Mouse (Mus musculus) gastrocnemius, adult 18-20 months (tissue): ENCODE measurements around the gene Cabp7. TPM values are rescaled to one million over a fixed set of nuclear protein-coding genes. Genes with fewer than 3 reads are reported as not detected.
"Not testable (repeated sequence)": the region's sequence is repeated elsewhere in the genome, so short reads cannot be mapped to it uniquely, and the experiment has no call there.

Experiments
- DNase-seq: peaks from one replicate; pipeline ENCODE4 v3.0.0; 2021; ENCODE audit warnings: low spot score
- total RNA-seq, 2 experiments: library from RNA; stranded (reverse); gene quantifications; 2 replicates each; pipeline ENCODE4 v1.2.3; 2021

Cabp7 gene
- total RNA-seq, 2 experiments from 2014 or later: 0.16 TPM; not detected in 1

DNA sequence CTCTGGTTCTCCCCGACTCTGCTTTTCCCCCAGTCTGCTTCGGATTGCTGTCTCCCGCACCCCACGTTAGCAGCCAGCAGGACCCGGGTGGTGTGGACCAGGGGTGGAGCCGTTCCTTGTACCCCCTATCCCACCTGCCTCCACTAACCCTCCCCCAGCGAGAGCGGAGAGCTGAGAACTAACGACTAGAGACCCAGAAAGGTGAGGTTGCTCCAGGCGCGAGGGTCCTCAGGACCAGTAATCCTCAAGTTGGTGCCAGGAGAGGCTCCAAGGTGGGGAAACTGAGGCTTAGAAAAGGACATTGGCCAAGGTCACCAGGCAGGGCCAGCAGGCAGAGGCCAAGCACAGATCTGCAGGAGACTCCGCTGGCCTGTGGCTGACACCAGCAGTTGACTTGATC lies 707 bp upstream of the Cabp7 start:
- no peak for DNase-seq

- no peak for DNase-seq
Measured at GRCm38 (mm10) chr11:4745969-4746368, 609 bp downstream of the Cabp7 start.

DNA sequence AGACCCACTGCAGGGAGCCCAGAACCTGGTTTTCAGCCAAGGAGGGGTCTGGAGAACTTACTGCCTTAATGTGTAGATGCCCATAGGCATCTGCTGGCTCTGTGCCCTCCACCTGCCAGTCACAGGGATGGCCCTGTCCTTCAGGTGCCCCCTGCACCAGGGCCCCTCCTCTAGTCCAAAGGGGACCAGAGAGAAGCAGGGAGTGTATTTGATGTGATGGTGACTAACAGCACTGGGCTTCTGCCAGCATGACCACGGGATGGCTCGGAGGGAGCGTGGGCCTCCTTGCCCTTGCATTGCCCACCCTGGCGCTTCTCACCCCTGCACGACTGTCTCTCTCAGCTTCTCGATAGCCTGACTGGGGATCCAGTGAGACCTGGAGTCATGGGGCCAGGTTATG lies 1.9 kb downstream of the Cabp7 start:
- DNase-seq: no peak

DNA sequence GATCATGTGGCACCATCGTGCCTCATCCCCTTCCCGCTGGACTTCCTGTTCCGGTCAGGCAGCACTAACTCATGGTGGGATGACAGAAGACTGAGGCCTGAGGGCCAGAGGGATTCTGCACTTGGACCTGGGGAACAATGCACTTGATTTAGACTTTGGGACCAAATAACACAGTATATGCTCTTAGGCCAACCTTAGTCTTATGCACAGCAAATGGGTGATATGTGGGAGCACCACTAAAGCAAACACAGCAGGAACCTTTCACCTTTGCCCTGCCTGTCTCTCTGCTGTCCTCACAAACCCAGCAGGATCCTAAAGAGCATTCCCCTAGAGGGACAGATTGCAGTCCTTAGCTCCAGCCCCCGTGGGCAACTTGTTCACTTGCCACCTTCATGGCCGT lies 5.8 kb downstream of the Cabp7 start:
- no peak for DNase-seq

DNA sequence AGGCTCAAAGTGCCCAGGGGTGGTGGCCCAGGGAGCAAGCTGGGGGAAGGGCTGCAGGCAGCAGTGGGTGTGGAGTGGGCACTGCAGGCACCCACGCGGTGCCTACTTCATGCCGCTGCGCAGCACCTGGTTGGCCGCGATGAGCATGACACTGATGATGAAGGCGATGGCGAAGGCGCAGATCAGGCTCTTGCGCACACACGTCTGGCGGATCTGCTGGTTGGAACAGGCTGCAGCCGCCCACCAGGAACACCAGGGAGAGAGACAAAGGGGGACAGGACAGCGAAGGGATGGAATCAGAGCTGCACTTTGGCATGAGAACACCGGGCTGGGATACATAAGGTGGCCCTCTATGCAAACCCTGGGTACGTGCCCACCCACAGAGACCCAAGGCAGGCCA lies 7.9 kb downstream of the Cabp7 start:
- no peak for DNase-seq

DNA sequence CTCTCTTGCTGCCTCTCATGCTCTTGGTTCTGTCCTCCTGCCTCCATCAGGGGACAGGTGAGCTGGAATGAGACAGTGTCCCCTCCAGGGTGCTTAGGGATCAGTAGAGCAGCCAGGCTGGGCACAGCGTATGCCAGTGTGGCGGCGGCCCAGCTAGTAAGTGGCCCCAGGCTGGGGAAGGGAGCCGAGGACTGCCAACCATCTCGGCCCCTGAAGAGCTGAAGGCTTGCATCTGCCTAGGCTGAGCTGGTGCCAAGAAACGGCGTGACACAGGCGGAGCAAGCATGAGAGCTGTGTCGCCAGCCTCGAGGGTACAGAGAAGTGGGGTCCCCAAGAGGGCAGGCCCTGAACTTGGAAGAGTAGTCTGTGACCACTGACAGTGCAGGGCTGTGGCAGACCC lies 8.9 kb downstream of the Cabp7 start:
- no peak for DNase-seq

GRCm38 (mm10) chr11:4736355-4736754 lies 10.2 kb downstream of the Cabp7 start:
- no peak for DNase-seq

DNA sequence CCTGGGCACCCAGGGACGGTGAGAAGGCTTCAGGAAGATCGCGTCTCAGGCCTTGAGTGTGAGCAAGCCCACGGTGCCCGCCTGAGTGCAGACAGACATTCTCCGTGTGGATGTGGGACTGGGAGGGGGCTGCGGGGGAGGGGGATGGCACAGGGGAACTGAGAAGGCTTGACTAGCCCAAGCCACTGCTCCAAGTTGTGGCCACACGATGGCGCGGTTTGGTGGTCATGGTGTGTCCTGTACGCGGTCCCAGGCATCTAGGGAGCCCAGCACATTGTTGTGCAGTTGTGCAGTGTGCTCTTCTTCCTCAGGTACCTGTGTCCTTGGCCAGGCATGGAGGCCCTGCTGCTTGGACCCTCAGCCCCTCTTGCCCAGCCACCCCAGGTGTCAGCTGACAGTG lies 12.4 kb downstream of the Cabp7 start:
- DNase-seq: no peak

DNA sequence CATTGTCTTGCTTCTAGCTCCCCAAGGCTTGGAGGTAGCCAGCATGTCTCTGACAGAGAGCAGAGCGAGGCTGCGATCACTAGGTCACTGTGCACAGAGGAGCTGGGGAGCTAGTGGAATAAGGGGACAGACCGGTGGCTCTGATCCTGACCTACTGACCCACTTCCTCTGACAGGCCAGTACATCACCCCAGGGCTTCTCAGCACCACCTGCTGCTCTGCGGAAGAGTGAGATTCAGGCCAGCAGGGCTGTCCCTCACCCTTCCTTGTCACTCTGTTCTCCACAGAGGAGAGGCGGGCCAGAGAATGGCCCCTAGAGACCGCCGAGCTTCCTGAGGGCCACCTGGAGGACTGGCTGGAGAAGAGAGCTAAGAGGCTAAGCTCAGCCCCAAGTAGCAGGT lies 14.8 kb downstream of the Cabp7 start:
- DNase-seq: no peak

GRCm38 (mm10) chr11:4730913-4731312 lies 15.7 kb downstream of the Cabp7 start:
- peak; percentile 10 for DNase-seq

DNA sequence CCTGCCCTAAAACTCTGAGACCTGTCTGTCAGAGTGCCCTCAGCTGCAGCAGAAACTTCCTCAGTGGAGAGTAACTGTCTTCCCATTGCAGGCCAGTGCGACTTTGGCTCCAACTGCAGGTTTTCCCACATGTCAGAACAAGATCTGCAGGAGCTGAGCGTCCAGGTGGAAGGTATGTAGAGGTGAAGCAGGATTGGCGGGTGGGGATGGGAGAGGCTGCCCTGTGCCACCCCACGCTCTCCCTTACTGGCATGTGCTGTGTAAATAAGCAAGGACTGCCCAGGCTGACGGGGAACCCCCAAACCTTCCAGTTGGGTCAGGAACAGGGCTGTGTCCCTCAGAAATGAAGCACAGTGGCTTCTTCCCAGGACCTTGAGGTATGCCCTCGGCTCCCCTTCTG lies 16.5 kb downstream of the Cabp7 start:
- DNase-seq: no peak

DNA sequence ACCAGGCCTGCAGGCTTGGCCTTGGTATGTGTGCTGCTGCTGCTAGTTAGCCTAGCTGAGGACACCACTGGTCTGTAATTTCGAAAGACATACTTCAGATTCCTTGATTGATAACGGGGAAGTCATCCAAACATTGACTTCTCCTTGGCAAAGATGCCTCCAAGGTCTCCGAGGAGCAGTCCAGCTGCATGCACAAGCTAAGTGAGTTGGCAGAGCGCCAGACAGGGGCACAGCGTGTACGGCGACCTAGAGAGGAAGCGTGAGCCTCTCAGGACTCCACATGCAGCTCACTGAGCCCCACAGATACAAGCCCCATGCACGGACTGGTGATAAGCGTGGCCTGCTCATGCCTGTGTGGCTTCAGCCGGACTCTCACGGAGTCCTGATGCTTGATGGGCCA lies 17.0 kb downstream of the Cabp7 start:
- no peak for DNase-seq

- no peak for DNase-seq
Measured at GRCm38 (mm10) chr11:4721728-4722127, 24.9 kb downstream of the Cabp7 start.

- no peak for DNase-seq
Measured at GRCm38 (mm10) chr11:4720900-4721580, 25.5 kb downstream of the Cabp7 start.

DNA sequence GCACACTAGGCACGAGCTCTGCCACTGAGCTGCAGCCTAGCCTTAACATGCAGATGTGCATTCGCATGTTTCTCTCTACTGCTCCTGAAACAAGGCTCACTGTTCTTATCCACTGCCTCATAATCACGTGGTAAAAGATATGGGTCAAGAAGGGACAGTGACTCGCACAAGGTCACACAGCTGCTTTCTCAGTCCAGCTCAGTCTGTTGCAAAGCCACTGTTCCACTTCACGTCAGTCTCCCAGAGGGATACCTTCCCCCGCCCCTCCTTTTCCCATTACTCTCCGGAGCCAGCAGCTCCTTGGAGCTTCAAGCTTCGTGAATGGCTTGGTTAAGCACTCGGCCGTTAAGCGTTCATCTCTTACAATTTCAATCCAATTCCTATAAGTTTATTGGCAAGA lies 26.2 kb downstream of the Cabp7 start:
- DNase-seq: no peak

GRCm38 (mm10) chr11:4719961-4720360 lies 26.6 kb downstream of the Cabp7 start:
- no peak for DNase-seq

DNA sequence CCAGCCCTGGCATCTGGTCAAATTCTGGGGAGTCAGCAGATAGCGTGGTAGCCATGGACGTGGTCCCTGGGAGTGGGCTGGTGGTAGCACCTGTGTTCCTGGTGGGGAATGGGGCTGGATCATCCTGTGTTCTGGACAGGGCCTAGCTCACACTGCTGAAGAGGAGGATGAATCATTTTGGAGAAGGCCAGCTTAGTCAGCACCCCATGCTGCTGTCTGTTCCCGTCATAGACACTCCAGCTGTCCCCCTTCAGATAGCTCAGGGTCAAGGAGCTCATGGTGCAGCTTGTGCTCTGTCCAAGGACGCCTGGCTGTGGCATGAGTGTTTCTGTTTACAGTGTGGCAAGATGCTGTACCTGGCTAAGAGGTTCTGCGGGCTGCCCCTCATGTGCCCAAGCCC lies 28.0 kb downstream of the Cabp7 start:
- DNase-seq: peak; percentile 14

- DNase-seq: no peak
Measured at GRCm38 (mm10) chr11:4716530-4717236, 29.9 kb downstream of the Cabp7 start.

DNA sequence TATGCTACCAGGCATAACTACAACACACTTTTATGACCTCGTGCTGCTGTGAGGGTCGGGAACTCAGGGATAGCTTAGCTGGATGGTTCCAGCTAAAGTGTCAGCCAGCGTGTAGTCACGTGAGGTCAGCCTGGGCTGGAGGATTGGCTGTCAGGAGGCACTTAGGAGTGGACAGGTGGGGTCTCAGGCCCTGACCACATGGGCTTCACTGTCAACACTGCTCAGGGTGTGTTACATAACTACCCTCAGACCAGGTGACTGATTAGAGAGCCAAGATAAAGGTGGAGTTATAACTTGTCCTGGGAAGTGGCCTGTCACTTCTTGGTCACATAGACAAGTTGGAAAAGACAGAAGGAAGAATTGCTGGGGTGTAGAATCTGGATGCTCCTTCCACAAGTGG lies 31.0 kb downstream of the Cabp7 start:
- no peak for DNase-seq

- no peak for DNase-seq
Measured at GRCm38 (mm10) chr11:4714727-4715126, 31.9 kb downstream of the Cabp7 start.

GRCm38 (mm10) chr11:4712822-4713221 lies 33.8 kb downstream of the Cabp7 start:
- no peak for DNase-seq

DNA sequence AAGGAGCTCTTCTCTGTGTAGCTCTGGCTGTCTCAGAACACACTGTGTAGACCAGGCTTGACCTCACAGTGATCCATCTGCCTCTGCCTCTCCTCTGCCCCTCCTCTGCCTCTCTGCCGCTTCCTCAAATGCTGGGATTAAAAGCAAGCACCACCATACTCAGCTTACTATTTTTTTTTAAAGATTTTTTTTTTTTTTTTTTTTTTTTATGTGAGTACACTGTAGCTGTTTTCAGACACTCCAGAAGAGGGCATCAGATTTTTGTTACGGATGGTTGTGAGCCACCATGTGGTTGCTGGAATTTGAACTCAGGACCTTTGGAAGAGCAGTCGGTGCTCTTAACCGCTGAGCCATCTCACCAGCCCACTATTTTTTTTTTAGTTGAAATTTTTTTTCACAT lies 36.4 kb downstream of the Cabp7 start:
- not testable (repeated sequence) for DNase-seq

DNA sequence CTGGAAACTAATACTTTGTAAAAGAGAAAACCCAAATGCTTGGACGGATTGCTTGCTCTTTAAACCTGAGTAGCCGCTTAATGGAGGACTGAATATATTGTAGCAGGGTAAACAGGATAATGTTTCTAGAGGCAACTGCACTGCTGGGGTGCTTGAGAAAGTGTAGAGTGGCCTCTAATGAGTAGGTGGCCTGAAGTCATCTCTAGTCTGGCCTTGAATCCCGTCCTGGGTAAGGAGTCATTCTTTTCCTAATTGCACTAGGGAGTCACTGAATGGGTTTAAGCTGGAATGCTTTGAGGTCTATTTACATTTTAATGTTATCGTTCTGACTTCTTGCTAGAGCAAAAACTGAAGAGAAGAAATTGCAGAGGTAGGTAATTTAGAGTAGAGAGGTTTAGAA lies 41.4 kb downstream of the Cabp7 start:
- no peak for DNase-seq
